Mouse (Mus musculus) common myeloid progenitor, adult 5-6 weeks (primary cell): ENCODE results near the gene Klk7. TPM values are rescaled to one million over a fixed set of nuclear protein-coding genes. Genes with fewer than 3 reads are reported as not detected.

Source experiments
- total RNA-seq: library from RNA; stranded (forward); fragments of 200-1000, 187-1606 nt; gene quantifications from 2 replicates; pipeline ENCODE4 v1.2.3, GENCODE M21; 2017

Klk7 gene
- total RNA-seq, 1 experiment from 2014 or later: not detected

Other genes starting within 250 kb of the Klk7 start
- 1.4 and 1.5 TPM in 2 replicates for gene Zfp658, start 249.0 kb upstream of the Klk7 start, total RNA-seq
- gene Zfp719, start 231.7 kb upstream of the Klk7 start, total RNA-seq: 7.8 and 8.1 TPM in 2 replicates
- 0.09 TPM in 1 of 2 replicates, not detected in the other for gene Zfp819, start 204.1 kb upstream of the Klk7 start, total RNA-seq
- gene Ceacam18, start 176.6 kb upstream of the Klk7 start, total RNA-seq: not detected in 2 replicates
- 0.64 and 0.82 TPM in 2 replicates for gene Siglece, start 151.1 kb upstream of the Klk7 start, total RNA-seq
- gene Ctu1, start 139.3 kb upstream of the Klk7 start, total RNA-seq: 8.1 and 9.3 TPM in 2 replicates
- gene Klk14, start 120.9 kb upstream of the Klk7 start, total RNA-seq: not detected in 2 replicates
- gene Klk13, start 98.7 kb upstream of the Klk7 start, total RNA-seq: not detected in 2 replicates
- gene Klk12, start 42.4 kb upstream of the Klk7 start, total RNA-seq: not detected in 2 replicates
- not detected in 2 replicates for gene Klk11, start 36.7 kb upstream of the Klk7 start, total RNA-seq
- not detected in 2 replicates for gene Klk10, start 30.3 kb upstream of the Klk7 start, total RNA-seq
- gene Klk9, start 19.4 kb upstream of the Klk7 start, total RNA-seq: not detected in 2 replicates
- gene Klk8, start 13.7 kb upstream of the Klk7 start, total RNA-seq: 29.0 and 33.0 TPM in 2 replicates
- not detected in 2 replicates for gene Klk6, start 13.2 kb downstream of the Klk7 start, total RNA-seq
- not detected in 2 replicates for gene Klk5, start 30.7 kb downstream of the Klk7 start, total RNA-seq
- not detected in 2 replicates for gene Klk4, start 69.9 kb downstream of the Klk7 start, total RNA-seq
- gene Klk15, start 122.4 kb downstream of the Klk7 start, total RNA-seq: not detected in 2 replicates
- gene Klk1b8, start 139.4 kb downstream of the Klk7 start, total RNA-seq: not detected in 2 replicates
- gene Klk1b1, start 155.5 kb downstream of the Klk7 start, total RNA-seq: not detected in 2 replicates
- not detected in 2 replicates for gene Klk1b9, start 164.8 kb downstream of the Klk7 start, total RNA-seq
- gene Klk1b11, start 184.6 kb downstream of the Klk7 start, total RNA-seq: not detected in 2 replicates
- not detected in 2 replicates for gene Klk1b26, start 200.9 kb downstream of the Klk7 start, total RNA-seq
- not detected in 2 replicates for gene Klk1b27, start 241.0 kb downstream of the Klk7 start, total RNA-seq